Mouse (Mus musculus) frontal cortex, postnatal 10 days (tissue): ENCODE results near the gene Stk36.

ENCODE experiments used
- DNase-seq, 2 experiments: peaks; one replicate each; pipeline ENCODE4 v3.0.0; 2022; ENCODE audit warnings: low spot score in 2 of 2, mixed read lengths in 1 of 2

Gene Stk36

DNA sequence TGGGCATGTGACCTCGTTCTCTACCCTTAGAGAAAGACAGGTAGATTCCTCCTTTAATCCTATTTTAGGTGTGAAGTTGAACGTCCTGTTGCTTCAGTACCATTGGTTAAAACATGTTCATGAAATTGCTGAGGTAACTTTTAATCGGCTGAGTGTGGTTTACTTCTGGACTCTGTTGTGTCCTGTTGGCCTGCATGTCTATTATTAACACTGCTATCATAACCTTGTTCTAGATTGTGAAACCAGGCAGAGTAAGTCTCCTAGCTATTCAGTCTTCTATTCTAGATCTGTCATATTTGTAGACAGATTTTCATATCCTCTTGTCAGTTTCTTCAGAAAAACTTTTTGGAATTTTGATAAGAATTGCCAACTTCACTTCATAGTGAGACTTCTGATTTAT, 67.1 kb downstream of the Stk36 start:
- no peak for DNase-seq

DNA sequence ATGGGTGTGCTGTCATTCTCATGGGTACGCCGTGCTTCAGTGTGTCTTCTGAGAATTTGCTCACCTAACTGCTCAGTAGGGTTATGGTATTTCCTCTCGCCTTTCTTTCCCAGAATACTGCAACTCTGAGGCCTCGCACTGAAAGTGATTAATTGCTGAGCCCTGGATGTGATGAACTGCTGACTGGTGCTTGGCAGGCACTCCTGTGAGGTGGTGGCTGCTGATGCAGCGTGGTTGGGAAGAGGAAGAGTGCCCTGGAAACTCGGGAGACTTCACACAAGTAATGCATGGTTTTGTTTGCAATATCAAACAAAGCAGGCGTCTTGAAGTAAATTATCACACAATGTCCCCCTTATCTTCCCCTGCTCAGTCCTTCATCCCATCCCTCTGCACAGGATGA, 71.5 kb downstream of the Stk36 start:
- no peak for DNase-seq

DNA sequence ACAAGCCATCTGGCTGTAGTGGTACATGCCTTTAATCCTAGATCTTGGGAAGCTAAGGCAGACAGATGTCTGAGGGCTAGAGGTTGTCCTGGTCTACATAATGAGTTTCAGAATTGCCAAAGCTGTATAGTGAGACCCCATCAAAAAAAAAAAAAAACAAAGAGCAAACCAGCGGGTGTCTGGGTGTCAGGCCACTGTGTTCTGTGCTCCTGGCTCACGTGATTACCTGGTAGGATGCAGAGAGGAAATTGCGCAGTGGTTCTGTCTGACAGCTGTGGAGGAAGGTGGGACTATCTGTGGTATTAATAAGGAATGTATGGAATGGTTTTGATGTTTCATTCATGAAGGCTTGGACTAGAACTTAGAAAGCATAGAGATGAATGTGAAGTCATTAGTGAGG, 75.6 kb downstream of the Stk36 start:
- no peak for DNase-seq

DNA sequence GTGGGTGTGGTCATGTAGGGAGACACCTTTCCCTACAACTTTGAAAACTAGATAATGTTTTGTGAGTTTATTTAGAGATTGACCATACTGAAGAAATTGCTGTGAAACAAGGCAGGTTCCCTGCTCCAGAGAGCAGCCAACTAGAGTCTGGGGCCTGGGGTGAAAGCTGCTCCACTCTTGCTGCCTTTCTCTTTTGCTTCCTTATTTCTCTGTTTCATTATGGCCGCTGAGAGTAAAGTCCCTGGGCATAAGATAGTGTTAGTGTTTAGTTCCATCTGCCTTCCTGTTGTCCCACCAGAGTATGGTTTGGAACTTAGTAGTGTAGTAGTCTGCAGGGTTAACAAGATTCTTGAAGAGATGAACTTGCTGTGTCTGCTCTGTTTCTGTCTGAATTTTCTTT, 76.6 kb downstream of the Stk36 start:
- no peak for DNase-seq
